15 mouse cellular contexts compared by ENCODE assay signal in the genomic region with DNA sequence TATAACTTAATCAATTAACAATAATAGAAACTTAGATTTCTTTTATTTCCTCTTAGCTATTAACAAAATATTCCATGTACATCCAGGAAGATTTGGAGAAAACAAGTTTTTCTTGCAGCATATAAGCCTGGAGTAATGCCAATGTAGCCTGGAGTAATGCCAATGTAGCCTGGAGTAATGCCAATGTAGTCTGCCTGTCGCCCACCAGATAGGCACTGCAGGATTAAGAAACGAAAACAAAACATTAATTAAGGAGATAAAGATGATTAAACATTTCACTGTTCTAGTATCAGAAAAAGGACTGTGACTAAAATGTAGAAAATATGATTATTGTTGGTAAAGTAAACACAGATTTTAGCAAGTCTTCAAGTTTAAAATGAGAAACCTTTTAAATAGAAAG. TPM values are rescaled to one million over a fixed set of nuclear protein-coding genes. Genes with fewer than 3 reads are reported as not detected.
DNase-seq lines count a peak whose midpoint lies in the region; ATAC-seq and TF ChIP-seq lines count a peak whose summit lies in the region.
"Had no signal": no experiment of that assay in that cellular context is flagged by ENCODE, and none has a peak within 500 bp of the region (broad histone marks: within the 10 kb centered on the region; RNA-seq: fewer than 3 reads in every experiment).

No protein-coding gene starts in this region.

- H3K36me3 ChIP-seq in hindbrain, postnatal 0 days (ENCODE audit: insufficient read depth, low read length), result no peaks in the 10 kb centered on the region
- H3K36me3 ChIP-seq in hindbrain, embryonic 16.5 days (ENCODE audit: control insufficient read depth, insufficient read depth, low read length), result no peaks in the 10 kb centered on the region
- no peaks in the 10 kb centered on the region for H3K36me3 ChIP-seq in lung, postnatal 0 days (ENCODE audit: insufficient read depth, low read length)
- H3K36me3 ChIP-seq: liver, embryonic 12.5 days; stomach, embryonic 15.5 days had no signal

- no peak overlapping the region for H3K4me3 ChIP-seq in hindbrain, postnatal 0 days (ENCODE audit: low read length)
- H3K4me3 ChIP-seq in hindbrain, embryonic 16.5 days (ENCODE audit: low read length), result no peak overlapping the region
- no peak overlapping the region for H3K4me3 ChIP-seq in lung, postnatal 0 days (ENCODE audit: low read depth, low read length)
- H3K4me3 ChIP-seq: erythroblast, embryonic 14.5 days; liver, embryonic 12.5 days; stomach, embryonic 15.5 days had no signal

- no peaks in the 10 kb centered on the region for H3K4me1 ChIP-seq in hindbrain, postnatal 0 days (ENCODE audit: insufficient read depth, low read length)
- no peaks in the 10 kb centered on the region for H3K4me1 ChIP-seq in hindbrain, embryonic 16.5 days (ENCODE audit: control insufficient read depth, insufficient read depth, low read depth, low read length)
- no peaks in the 10 kb centered on the region for H3K4me1 ChIP-seq in lung, postnatal 0 days (ENCODE audit: insufficient read depth, low read depth, low read length)
- H3K4me1 ChIP-seq: liver, embryonic 12.5 days; stomach, embryonic 15.5 days had no signal

- no peak for ATAC-seq in hindbrain, postnatal 0 days
- ATAC-seq in hindbrain, embryonic 16.5 days, result no peak
- ATAC-seq in lung, postnatal 0 days, result no peak
- ATAC-seq: liver, embryonic 12.5 days had no signal

- peak; percentile 47 for DNase-seq in hindbrain, postnatal 0 days (ENCODE audit: low spot score)
- peak; percentile 4 for DNase-seq in lung, postnatal 0 days (ENCODE audit: low spot score)
- no peak for DNase-seq in lung, postnatal 4 days
- DNase-seq in brain, adult 2 months (ENCODE audit: low read depth, low spot score), result peak; percentile 57
- peak; percentile 25 to 39 for DNase-seq in right cerebral cortex, postnatal 10 days (ENCODE audit: low spot score in 2 of 2)
- DNase-seq in urinary bladder, postnatal 4 days (ENCODE audit: low spot score in 2 of 2), result no peak

- H3K9me3 ChIP-seq in hindbrain, postnatal 0 days (ENCODE audit: low read length), result no peaks in the 10 kb centered on the region
- no peaks in the 10 kb centered on the region for H3K9me3 ChIP-seq in hindbrain, embryonic 16.5 days (ENCODE audit: control insufficient read depth, low read length)
- H3K9me3 ChIP-seq in lung, postnatal 0 days (ENCODE audit: low read length), result no peaks in the 10 kb centered on the region
- H3K9me3 ChIP-seq: liver, embryonic 12.5 days; stomach, embryonic 15.5 days had no signal

- no peak for TF ChIP-seq CTCF in hindbrain, postnatal 0 days (IDR thresholded peaks at IDR 0.05; ENCODE audit: low read depth)
- no peak for TF ChIP-seq CTCF in lung, postnatal 0 days (IDR thresholded peaks at IDR 0.05)

- WGBS in hindbrain, postnatal 0 days, result 14% methylated on average over 2 of the region's 2 CpGs
- WGBS in hindbrain, embryonic 16.5 days, result 31% methylated on average over 2 of the region's 2 CpGs
- WGBS in lung, postnatal 0 days, result 12% methylated on average over 2 of the region's 2 CpGs

- peak; percentile 42; the same call in 1 of the 2 replicates for TF ChIP-seq EP300 in lung, postnatal 0 days (IDR thresholded peaks at IDR 0.05)

- no peak overlapping the region for H3K9ac ChIP-seq in hindbrain, postnatal 0 days (replicated peaks; ENCODE audit: low read length)
- H3K9ac ChIP-seq in hindbrain, embryonic 16.5 days (ENCODE audit: low read depth, low read length), result no peak overlapping the region
- no peak overlapping the region for H3K9ac ChIP-seq in lung, postnatal 0 days (replicated peaks; ENCODE audit: low read depth)
- H3K9ac ChIP-seq: liver, embryonic 12.5 days; stomach, embryonic 15.5 days had no signal

- H3K27me3 ChIP-seq in hindbrain, postnatal 0 days (ENCODE audit: insufficient read depth, low read length), result no peaks in the 10 kb centered on the region
- no peaks in the 10 kb centered on the region for H3K27me3 ChIP-seq in hindbrain, embryonic 16.5 days (replicated peaks; ENCODE audit: control insufficient read depth, insufficient read depth, low read length)
- H3K27me3 ChIP-seq in lung, postnatal 0 days (replicated peaks; ENCODE audit: insufficient read depth, low read length), result no peaks in the 10 kb centered on the region
- H3K27me3 ChIP-seq: liver, embryonic 12.5 days; stomach, embryonic 15.5 days had no signal

- no peak overlapping the region for H3K27ac ChIP-seq in hindbrain, postnatal 0 days
- H3K27ac ChIP-seq in hindbrain, embryonic 16.5 days (ENCODE audit: low read depth, low read length), result no peak overlapping the region
- no peak overlapping the region for H3K27ac ChIP-seq in lung, postnatal 0 days (ENCODE audit: low read length)
- H3K27ac ChIP-seq: liver, embryonic 12.5 days; stomach, embryonic 15.5 days had no signal

- no peak overlapping the region for H3K4me2 ChIP-seq in hindbrain, postnatal 0 days (ENCODE audit: low read depth, low read length)
- H3K4me2 ChIP-seq in hindbrain, embryonic 16.5 days (ENCODE audit: low read length), result no peak overlapping the region
- H3K4me2 ChIP-seq in lung, postnatal 0 days (replicated peaks; ENCODE audit: low read depth, low read length), result no peak overlapping the region
- H3K4me2 ChIP-seq: liver, embryonic 12.5 days; stomach, embryonic 15.5 days had no signal

RNA-seq across cellular contexts. Expression of gene Ankrd31, which starts 49.4 kb away (rescaled TPM):
- total RNA-seq in hindbrain, postnatal 0 days (2014; rRNA removed), result 0.05 TPM in 1 of 2 replicates, not detected in the other
- polyA plus RNA-seq in hindbrain, postnatal 0 days (2015; fragmentation: Nextera tagmentation; extraction: Ambion mirVana), result not detected in 2 replicates
- polyA plus RNA-seq in hindbrain, embryonic 16.5 days (2015; fragmentation: Nextera tagmentation; extraction: Ambion mirVana), result 0.03 TPM in 1 of 2 replicates, not detected in the other
- not detected in 2 replicates for polyA plus RNA-seq in lung, postnatal 0 days (2015; fragmentation: Nextera tagmentation; extraction: Ambion mirVana)
- total RNA-seq: gastrocnemius, adult 18-20 months; heart, adult 8-10 months; hematopoietic stem cell, adult 5-6 weeks; megakaryocyte, adult 5-6 weeks had no signal
- polyA plus RNA-seq: kidney, embryonic 14.5 days; stomach, embryonic 15.5 days had no signal

Comparison
In these comparisons a context has a peak if more than half of its experiments do, and no peak if none do; other contexts are left out.
1. DNase-seq: peak in hindbrain, postnatal 0 days (single experiment), lung, postnatal 0 days (single experiment), brain, adult 2 months (single experiment) and right cerebral cortex, postnatal 10 days (2 of 2); none in lung, postnatal 4 days (0 of 2) and urinary bladder, postnatal 4 days (0 of 2).